Mouse (Mus musculus): ENCODE measurements around the gene Igf2bp3. TPM values are rescaled to one million over a fixed set of nuclear protein-coding genes. Genes with fewer than 3 reads are reported as not detected.

Igf2bp3 gene
- polyA plus RNA-seq, 1 experiment from 2014 or later, result 149 TPM

- H3K4me1 ChIP-seq (ENCODE audit: control insufficient read depth, insufficient read depth, low read length), result peaks cover 5% of the 10 kb centered on the region
- WGBS, result 5% methylated on average over 14 of the region's 14 CpGs
- ATAC-seq (replicated peaks; ENCODE audit: insufficient number of reproducible peaks, low FRiP score, low TSS enrichment, low read depth), result peak; percentile 84
- no peaks in the 10 kb centered on the region for H3K9me3 ChIP-seq (replicated peaks; ENCODE audit: control insufficient read depth, low read length)
- H3K4me2 ChIP-seq (ENCODE audit: low read depth, low read length), result peak overlapping the region; percentile 41
- H3K27ac ChIP-seq (replicated peaks; ENCODE audit: low read depth, low read length), result peak overlapping the region; percentile 67
- peak; percentile 90 for DNase-seq (ENCODE audit: low spot score)
- H3K4me3 ChIP-seq (ENCODE audit: low read depth, low read length), result peak overlapping the region; percentile 20
- peaks cover 5% of the 10 kb centered on the region for H3K36me3 ChIP-seq (replicated peaks; ENCODE audit: control insufficient read depth, insufficient read depth, low read depth, low read length)
- no peaks in the 10 kb centered on the region for H3K27me3 ChIP-seq (ENCODE audit: control insufficient read depth, insufficient read depth, low read length)
- H3K9ac ChIP-seq (replicated peaks; ENCODE audit: low read length), result peak overlapping the region; percentile 23
Observed at GRCm38 (mm10) chr6:49209881-49210854, 4.6 kb downstream of the Igf2bp3 start.

GRCm38 (mm10) chr6:49208935-49209334, 5.8 kb downstream of the Igf2bp3 start:
- 90% methylated on average over 5 of the region's 5 CpGs for WGBS

DNA sequence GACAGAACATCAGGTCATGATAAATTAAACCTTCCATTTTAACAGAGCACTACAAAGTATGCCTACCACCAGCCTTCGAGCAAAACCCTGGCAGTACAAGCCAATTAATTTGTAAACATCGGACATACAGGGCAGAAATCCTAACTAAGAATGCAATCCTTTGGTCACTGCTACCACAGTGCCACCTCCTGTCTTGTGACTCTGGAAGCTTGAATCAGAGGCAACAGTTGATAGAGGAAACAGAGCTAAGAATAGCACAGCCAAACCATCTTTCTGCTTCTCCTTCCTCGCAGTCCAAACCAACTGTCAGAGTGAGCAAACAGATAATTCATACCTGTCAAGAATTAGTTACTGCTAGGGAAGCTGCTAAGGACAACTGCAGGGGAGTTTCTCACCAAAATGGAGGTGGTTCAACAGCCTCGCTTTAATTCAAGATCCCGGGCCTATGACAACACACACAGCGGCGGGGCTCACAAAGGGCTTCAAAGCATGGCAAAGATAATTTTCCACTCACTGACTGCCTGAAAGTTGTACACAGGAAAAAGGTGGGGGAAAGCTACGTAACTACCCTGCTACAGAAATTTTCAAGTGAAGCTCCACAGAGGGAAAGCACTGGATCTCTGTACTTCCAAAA, 6.3 kb downstream of the Igf2bp3 start:
- WGBS, result 89% methylated on average over 8 of the region's 8 CpGs
- Histone ChIP-seq H3K27ac (replicated peaks; ENCODE audit: low read depth, low read length) (no peak overlapping the region), H3K4me3 (ENCODE audit: low read depth, low read length) (no peak overlapping the region), H3K4me2 (ENCODE audit: low read depth, low read length) (no peak overlapping the region), H3K9ac (replicated peaks; ENCODE audit: low read length) (no peak overlapping the region), H3K36me3 (replicated peaks; ENCODE audit: control insufficient read depth, insufficient read depth, low read depth, low read length) (peaks cover 5% of the 10 kb centered on the region), H3K27me3 (ENCODE audit: control insufficient read depth, insufficient read depth, low read length) (no peaks in the 10 kb centered on the region), H3K4me1 (ENCODE audit: control insufficient read depth, insufficient read depth, low read length) (peaks cover 5% of the 10 kb centered on the region), H3K9me3 (replicated peaks; ENCODE audit: control insufficient read depth, low read length) (no peaks in the 10 kb centered on the region)
- ATAC-seq (replicated peaks; ENCODE audit: insufficient number of reproducible peaks, low FRiP score, low TSS enrichment, low read depth) (no peak), DNase-seq (ENCODE audit: low spot score) (no peak)

More at GRCm38 (mm10) chr6:49208935-49209334, 5.8 kb downstream of the Igf2bp3 start:
- Histone ChIP-seq H3K27me3 (ENCODE audit: control insufficient read depth, insufficient read depth, low read length) (no peaks in the 10 kb centered on the region), H3K4me1 (ENCODE audit: control insufficient read depth, insufficient read depth, low read length) (peaks cover 5% of the 10 kb centered on the region), H3K27ac (replicated peaks; ENCODE audit: low read depth, low read length) (no peak overlapping the region), H3K4me3 (ENCODE audit: low read depth, low read length) (no peak overlapping the region), H3K4me2 (ENCODE audit: low read depth, low read length) (no peak overlapping the region), H3K9ac (replicated peaks; ENCODE audit: low read length) (no peak overlapping the region), H3K36me3 (replicated peaks; ENCODE audit: control insufficient read depth, insufficient read depth, low read depth, low read length) (peaks cover 5% of the 10 kb centered on the region), H3K9me3 (replicated peaks; ENCODE audit: control insufficient read depth, low read length) (no peaks in the 10 kb centered on the region)
- DNase-seq (ENCODE audit: low spot score) (peak; percentile 21), ATAC-seq (replicated peaks; ENCODE audit: insufficient number of reproducible peaks, low FRiP score, low TSS enrichment, low read depth) (no peak)

- 92% methylated on average over 1 of the region's 1 CpGs for WGBS
- peaks cover 5% of the 10 kb centered on the region for H3K4me1 ChIP-seq (ENCODE audit: control insufficient read depth, insufficient read depth, low read length)
Observed at GRCm38 (mm10) chr6:49206416-49206815, 8.3 kb downstream of the Igf2bp3 start.

DNA sequence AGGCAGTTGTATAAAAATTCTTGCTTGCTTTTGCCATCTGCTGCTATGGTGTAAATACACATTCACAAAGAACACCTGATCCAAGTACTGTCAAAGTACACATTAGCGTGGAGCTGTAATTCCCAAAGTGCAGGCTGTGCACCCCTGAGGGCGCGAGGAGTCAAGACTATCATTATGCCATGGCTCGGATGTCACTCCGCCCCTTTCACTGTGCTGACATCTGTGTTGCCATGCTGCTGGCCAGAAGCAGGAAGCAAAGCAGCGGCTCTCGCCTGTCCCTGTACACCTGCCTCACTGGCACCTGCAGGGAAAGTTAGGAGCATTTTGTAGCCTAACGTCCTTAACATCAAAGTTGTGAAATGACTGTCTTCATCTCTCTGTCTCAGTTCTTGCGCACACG, 19.6 kb downstream of the Igf2bp3 start:
- 81% methylated on average over 10 of the region's 10 CpGs for WGBS
- Histone ChIP-seq H3K4me1 (ENCODE audit: control insufficient read depth, insufficient read depth, low read length) (no peaks in the 10 kb centered on the region), H3K36me3 (replicated peaks; ENCODE audit: control insufficient read depth, insufficient read depth, low read depth, low read length) (peaks cover 3% of the 10 kb centered on the region), H3K27me3 (ENCODE audit: control insufficient read depth, insufficient read depth, low read length) (no peaks in the 10 kb centered on the region), H3K9ac (replicated peaks; ENCODE audit: low read length) (no peak overlapping the region), H3K4me3 (ENCODE audit: low read depth, low read length) (no peak overlapping the region), H3K4me2 (ENCODE audit: low read depth, low read length) (no peak overlapping the region), H3K27ac (replicated peaks; ENCODE audit: low read depth, low read length) (no peak overlapping the region), H3K9me3 (replicated peaks; ENCODE audit: control insufficient read depth, low read length) (no peaks in the 10 kb centered on the region)
- ATAC-seq (replicated peaks; ENCODE audit: insufficient number of reproducible peaks, low FRiP score, low TSS enrichment, low read depth), result no peak
- peak; percentile 42 for DNase-seq (ENCODE audit: low spot score)

More at GRCm38 (mm10) chr6:49206416-49206815, 8.3 kb downstream of the Igf2bp3 start:
- Histone ChIP-seq H3K4me2 (ENCODE audit: low read depth, low read length) (no peak overlapping the region), H3K9me3 (replicated peaks; ENCODE audit: control insufficient read depth, low read length) (no peaks in the 10 kb centered on the region), H3K27ac (replicated peaks; ENCODE audit: low read depth, low read length) (no peak overlapping the region), H3K9ac (replicated peaks; ENCODE audit: low read length) (no peak overlapping the region), H3K36me3 (replicated peaks; ENCODE audit: control insufficient read depth, insufficient read depth, low read depth, low read length) (peaks cover 5% of the 10 kb centered on the region), H3K4me3 (ENCODE audit: low read depth, low read length) (no peak overlapping the region), H3K27me3 (ENCODE audit: control insufficient read depth, insufficient read depth, low read length) (no peaks in the 10 kb centered on the region)
- ATAC-seq (replicated peaks; ENCODE audit: insufficient number of reproducible peaks, low FRiP score, low TSS enrichment, low read depth) (no peak), DNase-seq (ENCODE audit: low spot score) (no peak)

- H3K36me3 ChIP-seq (replicated peaks; ENCODE audit: control insufficient read depth, insufficient read depth, low read depth, low read length), result peaks cover 3% of the 10 kb centered on the region
- no peak for ATAC-seq (replicated peaks; ENCODE audit: insufficient number of reproducible peaks, low FRiP score, low TSS enrichment, low read depth)
Observed at GRCm38 (mm10) chr6:49194536-49194935, 20.2 kb downstream of the Igf2bp3 start.

GRCm38 (mm10) chr6:49189363-49189762, 25.4 kb downstream of the Igf2bp3 start:
- ATAC-seq (replicated peaks; ENCODE audit: insufficient number of reproducible peaks, low FRiP score, low TSS enrichment, low read depth) (no peak), DNase-seq (ENCODE audit: low spot score) (no peak)
- Histone ChIP-seq H3K27me3 (ENCODE audit: control insufficient read depth, insufficient read depth, low read length) (no peaks in the 10 kb centered on the region), H3K4me2 (ENCODE audit: low read depth, low read length) (no peak overlapping the region), H3K36me3 (replicated peaks; ENCODE audit: control insufficient read depth, insufficient read depth, low read depth, low read length) (peaks cover 3% of the 10 kb centered on the region), H3K9me3 (replicated peaks; ENCODE audit: control insufficient read depth, low read length) (no peaks in the 10 kb centered on the region), H3K9ac (replicated peaks; ENCODE audit: low read length) (no peak overlapping the region), H3K27ac (replicated peaks; ENCODE audit: low read depth, low read length) (no peak overlapping the region), H3K4me1 (ENCODE audit: control insufficient read depth, insufficient read depth, low read length) (no peaks in the 10 kb centered on the region), H3K4me3 (ENCODE audit: low read depth, low read length) (no peak overlapping the region)

More at GRCm38 (mm10) chr6:49194536-49194935, 20.2 kb downstream of the Igf2bp3 start:
- H3K9ac ChIP-seq (replicated peaks; ENCODE audit: low read length), result no peak overlapping the region
- no peaks in the 10 kb centered on the region for H3K4me1 ChIP-seq (ENCODE audit: control insufficient read depth, insufficient read depth, low read length)
- no peaks in the 10 kb centered on the region for H3K9me3 ChIP-seq (replicated peaks; ENCODE audit: control insufficient read depth, low read length)
- no peak overlapping the region for H3K27ac ChIP-seq (replicated peaks; ENCODE audit: low read depth, low read length)
- no peak for DNase-seq (ENCODE audit: low spot score)
- no peaks in the 10 kb centered on the region for H3K27me3 ChIP-seq (ENCODE audit: control insufficient read depth, insufficient read depth, low read length)
- 92% methylated on average over 4 of the region's 4 CpGs for WGBS
- H3K4me2 ChIP-seq (ENCODE audit: low read depth, low read length), result no peak overlapping the region
- no peak overlapping the region for H3K4me3 ChIP-seq (ENCODE audit: low read depth, low read length)

GRCm38 (mm10) chr6:49187299-49187698, 27.5 kb downstream of the Igf2bp3 start:
- Histone ChIP-seq H3K4me1 (ENCODE audit: control insufficient read depth, insufficient read depth, low read length) (no peaks in the 10 kb centered on the region), H3K36me3 (replicated peaks; ENCODE audit: control insufficient read depth, insufficient read depth, low read depth, low read length) (peaks cover 3% of the 10 kb centered on the region)
- WGBS, result 88% methylated on average over 7 of the region's 7 CpGs

More at GRCm38 (mm10) chr6:49187299-49187698, 27.5 kb downstream of the Igf2bp3 start:
- DNase-seq (ENCODE audit: low spot score) (no peak), ATAC-seq (replicated peaks; ENCODE audit: insufficient number of reproducible peaks, low FRiP score, low TSS enrichment, low read depth) (no peak)
- no peak overlapping the region for H3K9ac ChIP-seq (replicated peaks; ENCODE audit: low read length)
- H3K27me3 ChIP-seq (ENCODE audit: control insufficient read depth, insufficient read depth, low read length), result no peaks in the 10 kb centered on the region
- H3K4me3 ChIP-seq (ENCODE audit: low read depth, low read length), result no peak overlapping the region
- H3K4me2 ChIP-seq (ENCODE audit: low read depth, low read length), result no peak overlapping the region
- no peak overlapping the region for H3K27ac ChIP-seq (replicated peaks; ENCODE audit: low read depth, low read length)
- no peaks in the 10 kb centered on the region for H3K9me3 ChIP-seq (replicated peaks; ENCODE audit: control insufficient read depth, low read length)
